Mouse (Mus musculus) lung, embryonic 16.5 days (tissue): ENCODE results near the gene Cacnb4. TPM values are rescaled to one million over a fixed set of nuclear protein-coding genes. Genes with fewer than 3 reads are reported as not detected.

Source experiments
- ATAC-seq: fragments of 200-750 bp; cut with Nextera tagmentation; 2 replicates; pipeline ENCODE4 v1.8.0; 2017; ENCODE audit warnings: low read depth, mild to moderate bottlenecking, moderate library complexity
- H3K27ac ChIP-seq: fragments of 300-500 bp; sonication (generic); 2 replicates; pipeline ENCODE4 v1.5.1; 2014; ENCODE audit warnings: mild to moderate bottlenecking, control low read depth, low read length
- H3K27me3 ChIP-seq: fragments of 300-500 bp; sonication (generic); 2 replicates; pipeline ENCODE4 v1.6.1; 2014; ENCODE audit warnings: low read depth, low read length, mixed read lengths; ENCODE audit not compliant: control insufficient read depth, insufficient read depth
- H3K36me3 ChIP-seq: fragments of 300-500 bp; sonication (generic); 2 replicates; pipeline ENCODE4 v1.6.1; 2014; ENCODE audit warnings: low read length; ENCODE audit not compliant: control insufficient read depth, insufficient read depth
- H3K4me1 ChIP-seq: fragments of 300-500 bp; sonication (generic); replicated peaks from 2 replicates; pipeline ENCODE4 v1.6.1; 2014; ENCODE audit warnings: low read length, mixed read lengths; ENCODE audit not compliant: control insufficient read depth, insufficient read depth
- H3K4me2 ChIP-seq: fragments of 300-500 bp; sonication (generic); 2 replicates; pipeline ENCODE4 v1.6.1; 2014; ENCODE audit warnings: low read depth, low read length, control low read depth
- H3K4me3 ChIP-seq: fragments of 300-500 bp; sonication (generic); 2 replicates; pipeline ENCODE4 v1.5.1; 2014; ENCODE audit warnings: mild to moderate bottlenecking, low read length, control low read depth
- H3K9ac ChIP-seq: fragments of 300-500 bp; sonication (generic); 2 replicates; pipeline ENCODE4 v1.6.1; 2014; ENCODE audit warnings: low read length, control low read depth
- H3K9me3 ChIP-seq: fragments of 300-500 bp; sonication (generic); 2 replicates; pipeline ENCODE4 v1.6.1; 2016; ENCODE audit warnings: low read length; ENCODE audit not compliant: control insufficient read depth
- WGBS: fragments of 180-500 bp; shearing (Covaris S2); extraction: QIAGEN DNeasy Blood & Tissue Kit; methylation state at CpG from one replicate; pipeline ENCODE4 v1.1.7; 2014; 5-methylcytosine and 5-hydroxymethylcytosine counted together
- polyA plus RNA-seq: library from polyadenylated mRNA; unstranded; fragments of >200 nt; fragmentation: Nextera tagmentation; extraction: Ambion mirVana; gene quantifications from 2 replicates; pipeline ENCODE4 v1.2.1, GENCODE M21; 2015

The Cacnb4 gene
- polyA plus RNA-seq, 1 experiment from 2014 or later, result 1.1 TPM

- H3K36me3 ChIP-seq, result no peaks in the 10 kb centered on the region
- WGBS, result 89% methylated on average over 9 of the region's 9 CpGs
- no peak overlapping the region for H3K9ac ChIP-seq
- H3K9me3 ChIP-seq, result no peaks in the 10 kb centered on the region
- H3K4me3 ChIP-seq, result no peak overlapping the region
- H3K27ac ChIP-seq, result no peak overlapping the region
- H3K4me1 ChIP-seq, result no peaks in the 10 kb centered on the region
- no peaks in the 10 kb centered on the region for H3K27me3 ChIP-seq
- no peak for ATAC-seq
- no peak overlapping the region for H3K4me2 ChIP-seq
Observed at GRCm38 (mm10) chr2:52537155-52537554, 139.5 kb downstream of the Cacnb4 start.

GRCm38 (mm10) chr2:52536511-52536910, 140.1 kb downstream of the Cacnb4 start:
- Histone ChIP-seq H3K9ac (no peak overlapping the region), H3K4me3 (no peak overlapping the region), H3K27me3 (no peaks in the 10 kb centered on the region), H3K36me3 (no peaks in the 10 kb centered on the region), H3K9me3 (no peaks in the 10 kb centered on the region), H3K27ac (no peak overlapping the region), H3K4me1 (no peaks in the 10 kb centered on the region), H3K4me2 (no peak overlapping the region)
- 57% methylated on average over 4 of the region's 4 CpGs for WGBS
- ATAC-seq, result no peak

- Histone ChIP-seq H3K27ac (no peak overlapping the region), H3K36me3 (no peaks in the 10 kb centered on the region), H3K4me3 (no peak overlapping the region), H3K4me2 (no peak overlapping the region), H3K9ac (no peak overlapping the region), H3K4me1 (no peaks in the 10 kb centered on the region), H3K9me3 (no peaks in the 10 kb centered on the region), H3K27me3 (no peaks in the 10 kb centered on the region)
- 63% methylated on average over 5 of the region's 5 CpGs for WGBS
- ATAC-seq, result no peak
Observed at GRCm38 (mm10) chr2:52533696-52534095, 142.9 kb downstream of the Cacnb4 start.

DNA sequence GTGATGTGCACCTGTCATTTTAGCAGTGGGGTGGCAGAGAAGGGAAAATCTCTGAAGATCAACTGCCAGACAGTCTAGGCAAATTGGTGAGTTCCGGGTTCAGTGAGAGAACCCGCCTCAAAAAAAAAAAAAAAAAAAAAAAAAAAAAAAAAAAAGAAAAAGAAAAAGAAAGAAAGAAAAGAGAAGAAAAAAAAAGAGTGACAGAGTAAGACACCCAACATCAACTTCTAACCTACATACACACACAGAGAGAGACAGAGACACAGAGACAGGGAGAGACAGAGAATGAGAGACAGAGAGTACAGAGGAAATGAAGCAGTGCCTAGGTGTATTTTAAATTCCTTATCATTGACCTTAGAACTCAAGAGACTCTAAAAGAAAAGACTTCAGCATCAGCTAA, 146.1 kb downstream of the Cacnb4 start:
- 54% methylated on average over 2 of the region's 2 CpGs for WGBS
- Histone ChIP-seq H3K27me3 (no peaks in the 10 kb centered on the region), H3K4me2 (no peak overlapping the region)

DNA sequence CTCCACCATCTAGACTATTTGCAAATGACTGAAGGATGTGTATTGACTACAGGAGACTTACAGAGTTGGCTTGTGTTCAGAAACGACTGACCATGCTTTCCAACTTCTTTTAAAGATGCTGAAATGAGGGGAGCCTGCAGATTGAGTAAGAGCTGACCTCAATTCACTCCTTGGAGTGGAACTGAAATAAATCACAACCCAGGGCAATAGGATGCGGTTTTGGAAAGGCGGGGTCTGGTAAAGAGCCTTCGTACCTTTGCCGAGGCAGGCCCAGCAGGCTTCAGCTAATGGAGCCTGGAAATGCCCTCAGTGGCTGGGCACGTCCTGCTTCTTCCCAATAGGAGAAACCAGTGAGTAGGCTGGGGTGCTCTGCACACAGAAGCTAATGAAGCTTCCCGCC, 147.4 kb downstream of the Cacnb4 start:
- Histone ChIP-seq H3K27ac (no peak overlapping the region), H3K27me3 (no peaks in the 10 kb centered on the region), H3K4me2 (no peak overlapping the region), H3K36me3 (no peaks in the 10 kb centered on the region), H3K4me1 (no peaks in the 10 kb centered on the region), H3K9me3 (no peaks in the 10 kb centered on the region), H3K9ac (no peak overlapping the region), H3K4me3 (no peak overlapping the region)
- 75% methylated on average over 7 of the region's 7 CpGs for WGBS
- no peak for ATAC-seq

More for the DNA sequence above, 146.1 kb downstream of the Cacnb4 start:
- Histone ChIP-seq H3K4me3 (no peak overlapping the region), H3K4me1 (no peaks in the 10 kb centered on the region), H3K27ac (no peak overlapping the region), H3K9me3 (no peaks in the 10 kb centered on the region), H3K36me3 (no peaks in the 10 kb centered on the region), H3K9ac (no peak overlapping the region)
- no peak for ATAC-seq

DNA sequence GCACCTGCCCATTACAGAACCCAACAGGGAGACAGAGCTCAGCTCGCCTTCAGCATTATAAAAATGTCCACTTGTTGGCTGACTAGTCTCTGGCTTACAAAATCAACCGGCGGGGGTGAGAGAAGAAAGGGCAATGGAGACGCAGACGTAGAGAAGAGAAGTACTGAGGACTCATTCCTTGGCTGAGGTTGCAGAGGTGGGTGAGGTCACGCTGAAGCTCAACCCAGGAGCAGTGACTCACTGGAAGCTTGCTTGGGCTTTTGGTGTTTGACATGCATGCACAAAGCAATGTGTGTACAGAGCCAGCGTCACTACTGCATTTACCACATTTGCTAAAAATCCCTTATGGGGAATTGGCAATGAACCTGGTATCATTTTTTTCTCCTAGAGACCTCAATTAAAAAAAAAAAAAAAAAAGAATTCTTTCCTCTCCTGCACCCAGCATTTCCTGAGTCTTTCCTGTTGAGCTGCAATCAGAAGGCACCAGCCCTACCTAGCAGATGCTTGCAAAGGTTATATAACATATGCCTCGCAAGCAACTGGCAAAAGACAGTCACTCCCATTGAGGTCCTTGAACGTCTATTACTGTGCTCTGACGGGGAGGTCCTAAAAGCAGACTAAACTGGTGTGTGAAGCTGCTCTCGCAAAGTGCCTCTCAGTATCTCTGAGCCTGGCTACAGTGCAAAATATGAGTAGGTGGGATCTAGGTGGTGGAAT, 150.6 kb downstream of the Cacnb4 start:
- Histone ChIP-seq H3K27me3 (no peaks in the 10 kb centered on the region), H3K4me2 (no peak overlapping the region)
- ATAC-seq, result no peak

DNA sequence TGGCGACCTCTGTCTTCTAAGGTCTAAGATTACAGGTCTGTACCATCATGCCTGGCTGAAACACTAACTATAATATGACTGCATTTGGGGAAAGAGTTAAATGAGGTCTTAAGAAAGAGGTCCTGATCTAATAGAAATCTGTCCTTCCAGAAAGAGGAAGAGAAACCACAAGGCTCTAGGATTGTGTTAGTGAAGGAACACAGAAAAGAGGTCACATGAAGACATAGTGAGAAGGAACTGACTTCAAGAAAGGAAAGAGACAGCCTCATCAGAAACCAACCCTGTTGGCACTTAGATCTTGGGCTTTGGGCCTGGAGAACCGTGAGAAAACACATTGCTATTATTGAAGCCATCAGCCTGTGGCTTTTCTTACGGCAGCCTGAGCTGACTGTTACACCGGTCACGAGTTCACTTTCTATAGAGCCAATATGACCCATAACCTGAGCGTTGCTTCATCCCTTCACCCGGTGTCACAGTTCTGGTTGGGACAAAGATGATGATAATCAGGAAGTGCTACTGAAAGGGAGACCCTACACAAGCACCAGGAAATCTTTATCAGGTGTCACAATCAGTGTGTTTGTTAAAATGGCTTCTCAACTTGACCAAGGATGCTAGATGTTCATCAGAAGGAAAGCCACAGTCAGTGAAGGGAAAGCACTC, 153.4 kb downstream of the Cacnb4 start:
- no peaks in the 10 kb centered on the region for H3K36me3 ChIP-seq
- H3K4me3 ChIP-seq, result no peak overlapping the region
- H3K4me2 ChIP-seq, result no peak overlapping the region
- no peak overlapping the region for H3K27ac ChIP-seq
- no peaks in the 10 kb centered on the region for H3K9me3 ChIP-seq
- no peak for ATAC-seq
- WGBS, result 87% methylated on average over 7 of the region's 7 CpGs
- no peaks in the 10 kb centered on the region for H3K27me3 ChIP-seq
- no peaks in the 10 kb centered on the region for H3K4me1 ChIP-seq
- H3K9ac ChIP-seq, result no peak overlapping the region

More for the DNA sequence above, 150.6 kb downstream of the Cacnb4 start:
- H3K9ac ChIP-seq, result no peak overlapping the region
- no peak overlapping the region for H3K4me3 ChIP-seq
- no peaks in the 10 kb centered on the region for H3K4me1 ChIP-seq
- no peaks in the 10 kb centered on the region for H3K36me3 ChIP-seq
- H3K27ac ChIP-seq, result no peak overlapping the region
- 73% methylated on average over 11 of the region's 11 CpGs for WGBS
- no peaks in the 10 kb centered on the region for H3K9me3 ChIP-seq

DNA sequence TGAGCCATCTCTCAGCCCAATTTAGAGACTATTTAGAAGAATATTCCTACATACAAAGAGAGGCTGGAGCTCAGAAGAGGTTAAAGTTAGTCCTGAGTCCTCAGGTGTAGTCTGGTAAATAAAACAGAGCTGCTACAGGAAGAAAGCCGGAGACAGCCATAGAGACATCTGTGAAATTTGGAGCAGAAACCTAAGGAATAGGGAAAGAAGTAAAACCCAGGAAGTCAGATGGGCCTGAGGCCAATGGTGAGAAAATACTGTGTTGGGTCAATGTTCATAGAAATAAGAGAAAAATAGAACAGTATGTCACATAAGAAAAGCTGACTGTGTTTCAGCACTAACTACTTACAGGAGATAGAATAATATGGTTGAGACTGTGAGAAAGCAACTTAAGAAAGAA, 155.6 kb downstream of the Cacnb4 start:
- Histone ChIP-seq H3K36me3 (no peaks in the 10 kb centered on the region), H3K9ac (no peak overlapping the region), H3K4me1 (no peaks in the 10 kb centered on the region), H3K4me2 (no peak overlapping the region), H3K4me3 (no peak overlapping the region), H3K9me3 (no peaks in the 10 kb centered on the region), H3K27me3 (no peaks in the 10 kb centered on the region), H3K27ac (no peak overlapping the region)
- WGBS, result 88% methylated on average over 1 of the region's 1 CpGs
- no peak for ATAC-seq

DNA sequence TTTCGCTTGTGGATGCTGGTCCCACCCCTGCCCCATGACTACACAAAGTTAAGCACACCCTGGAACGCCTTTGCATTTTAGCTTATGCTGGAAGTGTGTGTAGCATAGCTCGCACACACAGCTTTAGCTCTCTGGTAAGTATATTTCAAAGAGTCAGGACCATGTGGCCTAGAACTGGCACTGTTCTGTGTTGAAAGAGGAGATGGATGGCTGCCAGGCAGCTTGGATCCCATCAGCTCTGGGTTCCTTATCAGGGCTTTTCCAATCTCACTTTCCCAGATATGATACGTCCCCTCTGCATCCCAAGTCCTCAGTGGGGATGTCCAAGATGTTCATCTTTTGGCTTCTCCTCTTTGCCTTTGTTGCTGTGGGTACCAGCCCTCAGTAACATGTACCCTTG, 157.9 kb downstream of the Cacnb4 start:
- H3K27ac ChIP-seq, result no peak overlapping the region
- no peak overlapping the region for H3K9ac ChIP-seq
- no peak overlapping the region for H3K4me2 ChIP-seq
- 89% methylated on average over 4 of the region's 4 CpGs for WGBS
- H3K4me1 ChIP-seq, result no peaks in the 10 kb centered on the region
- H3K4me3 ChIP-seq, result no peak overlapping the region
- no peaks in the 10 kb centered on the region for H3K36me3 ChIP-seq
- no peaks in the 10 kb centered on the region for H3K27me3 ChIP-seq
- no peaks in the 10 kb centered on the region for H3K9me3 ChIP-seq
- no peak for ATAC-seq
